12 mouse cellular contexts compared by ENCODE assay signal in genomic region chr7:68709319-68709573, GRCm38 (mm10).
"Had no signal": no experiment of that assay in that cellular context is flagged by ENCODE, and none has a peak within 500 bp of the region (broad histone marks: within the 10 kb centered on the region; RNA-seq: fewer than 3 reads in every experiment).

No protein-coding gene starts in this region.

- H3K9ac ChIP-seq: kidney, embryonic 15.5 days; liver, embryonic 14.5 days had no signal

- H3K27ac ChIP-seq: kidney, embryonic 15.5 days; left cerebral cortex, adult 2 months; liver, embryonic 14.5 days had no signal

- H3K4me2 ChIP-seq: kidney, embryonic 15.5 days; midbrain, embryonic 11.5 days had no signal

- H3K4me1 ChIP-seq: kidney, embryonic 15.5 days had no signal

- H3K27me3 ChIP-seq: kidney, embryonic 15.5 days had no signal

- DNase-seq: kidney, postnatal 10 days; layer of hippocampus, postnatal 36 days; lung, adult 2 months; lung, postnatal 14 days; lung, postnatal 4 days; midbrain, embryonic 14.5 days; thymus, adult 18-20 months; thymus, postnatal 25 days had no signal

- H3K9me3 ChIP-seq: kidney, embryonic 15.5 days had no signal

- H3K4me3 ChIP-seq: kidney, embryonic 15.5 days; left cerebral cortex, adult 2 months had no signal

- H3K36me3 ChIP-seq: kidney, embryonic 15.5 days had no signal
